Comparison of ENCODE assay signal across 7 mouse cellular contexts in genomic region chr9:123796174-123796573, GRCm38 (mm10).
DNase-seq lines count a peak whose midpoint lies in the region.

No protein-coding gene starts in this region.

- peak; percentile 76 for DNase-seq in 3T3-L1 (ENCODE audit: low read depth, low spot score)
- DNase-seq in B cell, adult 2 months: peak; percentile 69 to 76
- DNase-seq in c-Kit-positive CD71-negative TER-119-negative erythroid progenitor cells, embryonic 14.5 days (ENCODE audit: low read depth): peak; percentile 34
- DNase-seq in frontal cortex, postnatal 36 days (ENCODE audit: low spot score in 2 of 2): peak; percentile 24 to 63
- DNase-seq in kidney, postnatal 10 days: peak; percentile 61
- DNase-seq in lung, adult 18-20 months: peak; percentile 22
- DNase-seq in retina, postnatal 1 day: peak; percentile 61

Comparison
In these comparisons a context has a peak if more than half of its experiments do, and no peak if none do; other contexts are left out.
1. Peak in every context shown above with its lines: DNase-seq.
2. DNase-seq: peak in every context shown above with its lines; median percentile 76 in 3T3-L1; 72 in B cell, adult 2 months; 61 in kidney, postnatal 10 days; 61 in retina, postnatal 1 day; 44 in frontal cortex, postnatal 36 days; 34 in c-Kit-positive CD71-negative TER-119-negative erythroid progenitor cells, embryonic 14.5 days; 22 in lung, adult 18-20 months.